Mouse (Mus musculus) C2C12 (cell line): ENCODE data around the gene Gpr88. TPM values are rescaled to one million over a fixed set of nuclear protein-coding genes. Genes with fewer than 3 reads are reported as not detected.
"Not testable (repeated sequence)": the region's sequence is repeated elsewhere in the genome, so short reads cannot be mapped to it uniquely, and the experiment has no call there.

ENCODE experiments used
- H3K27me3 ChIP-seq: one replicate; pipeline ENCODE4 v1.6.1; 2011; ENCODE audit not compliant: control insufficient read depth, insufficient read depth, insufficient read length
- H3K36me3 ChIP-seq: one replicate; pipeline ENCODE4 v1.6.1; 2011; ENCODE audit not compliant: control insufficient read depth, insufficient read depth
- H3K4me3 ChIP-seq: one replicate; pipeline ENCODE4 v1.5.1; 2011; ENCODE audit warnings: mild to moderate bottlenecking, control low read depth; ENCODE audit not compliant: poor library complexity, insufficient read depth, severe bottlenecking
- H3K79me2 ChIP-seq: one replicate; pipeline ENCODE4 v1.6.1; 2011; ENCODE audit not compliant: control insufficient read depth, insufficient read depth
- H3K79me3 ChIP-seq: one replicate; pipeline ENCODE4 v1.6.1; 2011; ENCODE audit warnings: low read depth, control low read depth
- H3ac ChIP-seq: one replicate; pipeline ENCODE3; 2011; ENCODE audit warnings: low read depth; ENCODE audit not compliant: control insufficient read depth, insufficient read length
- CEBPB ChIP-seq: IDR thresholded peaks from one replicate; pipeline ENCODE4 v1.6.1; 2011; ENCODE audit warnings: low read depth, mild to moderate bottlenecking, control low read depth, moderate library complexity
- CTCF ChIP-seq: IDR thresholded peaks from one replicate; pipeline ENCODE4 v1.5.1; 2011; ENCODE audit not compliant: control insufficient read depth, insufficient read depth, insufficient read length
- FOSL1 ChIP-seq: IDR thresholded peaks from one replicate; pipeline ENCODE4 v1.8.0; 2011; ENCODE audit warnings: mild to moderate bottlenecking, low read length; ENCODE audit not compliant: poor library complexity, insufficient read depth, severe bottlenecking
- MAX ChIP-seq: IDR thresholded peaks from one replicate; pipeline ENCODE4 v1.6.1; 2011; ENCODE audit warnings: mild to moderate bottlenecking, control low read depth
- MYOD1 ChIP-seq: IDR thresholded peaks from one replicate; pipeline ENCODE4 v1.6.1; 2011; ENCODE audit warnings: low read depth; ENCODE audit not compliant: control insufficient read depth, insufficient read length
- MYOG ChIP-seq: IDR thresholded peaks from one replicate; pipeline ENCODE4 v1.6.1; 2011; ENCODE audit not compliant: control insufficient read depth, insufficient read length; ENCODE audit errors: extremely low read depth
- USF1 ChIP-seq: IDR thresholded peaks from one replicate; pipeline ENCODE4 v1.6.1; 2011; ENCODE audit warnings: low read depth, mild to moderate bottlenecking, control low read depth, moderate library complexity
- polyA plus RNA-seq: library from polyadenylated mRNA; unstranded; fragments of >200 nt; fragmentation: generic; extraction: Trizol; gene quantifications from one replicate; pipeline ENCODE4 v1.2.1, GENCODE M21; 2012; ENCODE audit warnings: missing spikeins

Gene Gpr88
- polyA plus RNA-seq, 1 experiment, result not detected

- no peak overlapping the region for H3ac ChIP-seq
- H3K4me3 ChIP-seq, result no peak overlapping the region
- no peaks in the 10 kb centered on the region for H3K79me2 ChIP-seq
- TF ChIP-seq MAX (no peak), CTCF (no peak), USF1 (no peak), CEBPB (no peak), FOSL1 (no peak), MYOD1 (no peak), MYOG (no peak)
- no peaks in the 10 kb centered on the region for H3K36me3 ChIP-seq
- no peaks in the 10 kb centered on the region for H3K27me3 ChIP-seq
- no peaks in the 10 kb centered on the region for H3K79me3 ChIP-seq
Observed at GRCm38 (mm10) chr3:116227383-116227782, 25.9 kb downstream of the Gpr88 start.

- no peaks in the 10 kb centered on the region for H3K79me2 ChIP-seq
- H3K79me3 ChIP-seq, result no peaks in the 10 kb centered on the region
- H3ac ChIP-seq, result no peak overlapping the region
- H3K27me3 ChIP-seq, result no peaks in the 10 kb centered on the region
- no peak overlapping the region for H3K4me3 ChIP-seq
- no peaks in the 10 kb centered on the region for H3K36me3 ChIP-seq
- no peak for TF ChIP-seq MYOD1
- TF ChIP-seq USF1, result no peak
- no peak for TF ChIP-seq MYOG
- no peak for TF ChIP-seq CEBPB
- no peak for TF ChIP-seq CTCF
- no peak for TF ChIP-seq FOSL1
- no peak for TF ChIP-seq MAX
Observed at GRCm38 (mm10) chr3:116226915-116227314, 26.4 kb downstream of the Gpr88 start.

- no peaks in the 10 kb centered on the region for H3K79me2 ChIP-seq
- H3K4me3 ChIP-seq, result no peak overlapping the region
- TF ChIP-seq FOSL1 (no peak), CTCF (no peak), USF1 (no peak), CEBPB (no peak), MYOG (no peak), MAX (no peak), MYOD1 (no peak)
- H3K36me3 ChIP-seq, result no peaks in the 10 kb centered on the region
- H3K27me3 ChIP-seq, result no peaks in the 10 kb centered on the region
- no peak overlapping the region for H3ac ChIP-seq
- no peaks in the 10 kb centered on the region for H3K79me3 ChIP-seq
Observed at GRCm38 (mm10) chr3:116222511-116223243, 30.6 kb downstream of the Gpr88 start.

GRCm38 (mm10) chr3:116221686-116222010 is 31.7 kb downstream of the Gpr88 start:
- TF ChIP-seq CTCF (no peak), CEBPB (no peak), MYOG (no peak), MAX (no peak), MYOD1 (no peak), USF1 (no peak), FOSL1 (no peak)
- H3K79me2 ChIP-seq, result no peaks in the 10 kb centered on the region
- H3K79me3 ChIP-seq, result no peaks in the 10 kb centered on the region
- no peaks in the 10 kb centered on the region for H3K36me3 ChIP-seq
- H3K4me3 ChIP-seq, result no peak overlapping the region
- no peaks in the 10 kb centered on the region for H3K27me3 ChIP-seq
- H3ac ChIP-seq, result no peak overlapping the region

- H3K36me3 ChIP-seq, result no peaks in the 10 kb centered on the region
- no peaks in the 10 kb centered on the region for H3K27me3 ChIP-seq
- no peak for TF ChIP-seq USF1
- no peak for TF ChIP-seq CEBPB
- no peak for TF ChIP-seq CTCF
- TF ChIP-seq FOSL1, result no peak
- TF ChIP-seq MYOG, result no peak
- TF ChIP-seq MYOD1, result no peak
- TF ChIP-seq MAX, result no peak
- H3K79me2 ChIP-seq, result no peaks in the 10 kb centered on the region
- no peaks in the 10 kb centered on the region for H3K79me3 ChIP-seq
- H3K4me3 ChIP-seq, result no peak overlapping the region
- H3ac ChIP-seq, result no peak overlapping the region
Observed at GRCm38 (mm10) chr3:116220980-116221685, 32.2 kb downstream of the Gpr88 start.

- not testable (repeated sequence) for H3K79me3 ChIP-seq, H3K36me3 ChIP-seq, H3K27me3 ChIP-seq, H3ac ChIP-seq, H3K79me2 ChIP-seq, H3K4me3 ChIP-seq
Observed at GRCm38 (mm10) chr3:116217398-116217797, 35.9 kb downstream of the Gpr88 start.
